Mouse (Mus musculus) T-helper 1 cell (primary cell): Measurements from ENCODE around the gene Sympk.

Experiments
- in situ Hi-C: fragments of 300-600 bp; cut with MboI, MseI; formaldehyde crosslinking; loops from one replicate; pipeline ENCODE4 v1.15.1; 2025; ENCODE audit warnings: high pct_unique_total_duplicates

Sympk gene

DNA sequence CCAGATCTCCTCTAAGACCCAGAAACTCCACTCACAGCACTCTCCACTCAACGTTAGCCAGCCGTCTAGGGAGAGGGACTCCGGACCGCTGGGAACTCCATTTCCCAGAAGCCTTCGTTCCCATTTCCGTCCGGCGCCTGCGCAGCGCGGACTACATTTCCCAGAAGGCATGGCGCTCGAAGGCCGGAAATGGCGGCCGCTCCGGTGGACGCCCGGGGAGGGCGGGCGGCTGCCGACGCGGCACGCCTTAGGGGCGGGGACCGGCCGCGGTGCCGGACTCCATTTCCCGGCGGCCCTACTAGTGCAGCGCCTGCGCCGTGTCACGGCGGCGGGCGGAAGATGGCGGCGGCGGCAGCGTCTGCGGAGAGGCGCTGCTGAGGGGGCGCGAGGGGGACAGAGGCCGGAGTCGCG is at the start of gene Sympk:
Gene Sympk, plus strand, starts transcription at position 282 of the 411 bp plus-strand sequence.
- in situ Hi-C loops: loop anchor here (25.0 kb wide), 1 partner anchor 913 kb away; no protein-coding TSS in a partner anchor

- in situ Hi-C loops: no loop called here
Measured at GRCm38 (mm10) chr7:18978381-18978780, 45.8 kb upstream of the Sympk start.

GRCm38 (mm10) chr7:18986503-18986902 is 37.7 kb upstream of the Sympk start:
- in situ Hi-C loops: no loop called here

- in situ Hi-C loops: no loop called here
Measured at GRCm38 (mm10) chr7:18987100-18987499, 37.1 kb upstream of the Sympk start, which contains the start of gene Nanos2. Gene Nanos2, plus strand, starts transcription at chr7:18987400.

DNA sequence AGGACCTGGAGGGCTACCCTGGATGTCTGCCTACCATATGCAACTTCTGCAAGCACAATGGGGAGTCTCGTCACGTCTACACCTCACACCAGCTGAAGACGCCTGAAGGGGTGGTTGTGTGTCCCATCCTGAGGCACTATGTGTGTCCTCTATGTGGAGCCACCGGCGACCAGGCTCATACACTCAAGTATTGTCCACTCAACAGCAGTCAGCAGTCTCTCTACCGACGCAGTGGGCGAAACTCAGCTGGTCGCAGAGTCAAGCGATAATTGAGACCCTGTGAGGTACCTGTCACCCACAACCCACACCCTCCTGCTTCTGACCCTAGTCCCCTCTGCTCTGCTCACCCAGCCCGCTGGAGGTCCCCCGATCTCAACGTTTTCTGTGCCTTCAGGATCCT is 36.4 kb upstream of the Sympk start:
- in situ Hi-C loops: no loop called here

DNA sequence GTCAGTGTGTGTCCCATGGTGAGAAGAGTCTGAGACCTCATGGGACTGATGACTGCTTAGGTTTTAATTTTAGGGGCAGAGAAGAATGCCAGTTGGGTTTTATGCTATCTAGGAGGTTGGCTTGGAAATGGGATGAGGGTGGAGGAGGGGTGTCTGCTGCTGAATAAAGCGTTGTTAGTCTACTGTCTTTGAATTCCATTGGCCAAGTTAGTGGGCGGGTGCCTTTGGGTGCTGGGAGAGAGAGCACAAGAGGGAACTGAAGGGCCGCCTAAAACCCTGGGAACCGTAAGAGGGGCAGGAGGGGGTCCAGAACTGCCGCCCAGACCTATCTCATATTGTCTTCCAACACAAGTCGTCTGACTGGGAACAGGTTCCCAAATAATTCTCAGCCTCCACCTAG is 35.4 kb upstream of the Sympk start:
- in situ Hi-C loops: no loop called here

DNA sequence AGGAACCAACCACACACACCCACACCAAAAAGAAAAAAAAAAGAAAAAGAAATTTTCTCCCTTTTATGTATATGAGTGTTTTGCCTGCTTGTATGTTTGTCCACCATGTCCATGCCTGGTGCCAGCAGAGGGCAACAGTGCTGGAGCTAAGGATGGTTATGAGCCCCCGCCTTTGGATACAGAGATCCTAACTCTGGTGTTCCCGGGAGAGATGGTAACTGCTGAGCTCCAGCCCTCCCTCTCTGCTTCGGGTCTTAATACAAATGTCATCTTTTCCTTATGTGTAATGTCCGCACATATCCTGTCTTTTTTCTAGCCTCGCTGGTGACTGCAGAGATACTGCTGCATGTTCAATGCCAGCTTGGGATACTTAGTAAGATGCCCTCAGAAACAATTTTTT is 34.2 kb upstream of the Sympk start:
- in situ Hi-C loops: no loop called here

DNA sequence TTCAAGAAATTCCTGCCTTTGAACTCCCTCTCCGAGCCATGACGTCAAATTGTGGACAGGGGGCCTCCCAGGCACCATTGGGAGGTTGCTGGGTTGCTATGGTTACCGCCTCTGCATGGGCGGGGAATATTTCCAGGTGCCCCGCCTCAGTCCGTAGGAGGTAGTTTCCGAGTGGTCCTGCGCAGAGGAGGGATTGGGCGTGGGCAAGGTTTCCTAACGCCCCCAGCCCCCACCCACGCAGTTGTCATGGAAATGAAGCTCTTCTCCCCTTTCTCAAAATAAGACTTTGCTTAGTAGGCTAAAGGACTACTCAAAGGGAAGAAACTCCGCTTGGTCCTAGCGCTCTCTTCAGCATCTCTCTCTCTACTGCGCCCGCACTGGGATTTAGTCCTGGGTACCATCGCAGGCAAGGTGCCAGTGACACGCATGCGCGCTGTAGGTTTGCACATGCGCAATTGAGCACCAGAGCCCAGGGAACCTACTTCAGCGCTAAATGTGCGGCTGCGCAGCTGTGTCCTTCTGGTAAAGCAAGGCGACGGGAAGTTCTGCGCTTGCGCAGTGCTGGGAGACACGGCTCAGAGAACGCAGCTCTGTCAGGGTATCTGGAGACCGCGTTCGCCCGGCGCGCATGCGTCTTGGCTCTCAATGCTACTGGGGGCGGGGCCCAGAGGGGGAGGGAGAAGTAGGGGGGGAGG is 33.4 kb upstream of the Sympk start, which contains the start of gene Mypop:
Gene Mypop, plus strand, starts transcription at position 645 of the 695 bp plus-strand sequence.
- in situ Hi-C loops: no loop called here

GRCm38 (mm10) chr7:18991660-18992293 is 32.4 kb upstream of the Sympk start:
- in situ Hi-C loops: no loop called here

GRCm38 (mm10) chr7:18992294-18992675 is 31.9 kb upstream of the Sympk start:
- in situ Hi-C loops: no loop called here

GRCm38 (mm10) chr7:18993036-18993435 is 31.1 kb upstream of the Sympk start:
- in situ Hi-C loops: no loop called here

- in situ Hi-C loops: loop anchor here (5.0 kb wide), 1 partner anchor 87 kb away; the partner anchor contains the start of gene Ccdc61
Measured at GRCm38 (mm10) chr7:18998835-18999234, 25.3 kb upstream of the Sympk start.

- in situ Hi-C loops: loop anchor here (25.0 kb wide), 1 partner anchor 937 kb away; no protein-coding TSS in a partner anchor
Measured at GRCm38 (mm10) chr7:19000421-19000820, 23.8 kb upstream of the Sympk start.

DNA sequence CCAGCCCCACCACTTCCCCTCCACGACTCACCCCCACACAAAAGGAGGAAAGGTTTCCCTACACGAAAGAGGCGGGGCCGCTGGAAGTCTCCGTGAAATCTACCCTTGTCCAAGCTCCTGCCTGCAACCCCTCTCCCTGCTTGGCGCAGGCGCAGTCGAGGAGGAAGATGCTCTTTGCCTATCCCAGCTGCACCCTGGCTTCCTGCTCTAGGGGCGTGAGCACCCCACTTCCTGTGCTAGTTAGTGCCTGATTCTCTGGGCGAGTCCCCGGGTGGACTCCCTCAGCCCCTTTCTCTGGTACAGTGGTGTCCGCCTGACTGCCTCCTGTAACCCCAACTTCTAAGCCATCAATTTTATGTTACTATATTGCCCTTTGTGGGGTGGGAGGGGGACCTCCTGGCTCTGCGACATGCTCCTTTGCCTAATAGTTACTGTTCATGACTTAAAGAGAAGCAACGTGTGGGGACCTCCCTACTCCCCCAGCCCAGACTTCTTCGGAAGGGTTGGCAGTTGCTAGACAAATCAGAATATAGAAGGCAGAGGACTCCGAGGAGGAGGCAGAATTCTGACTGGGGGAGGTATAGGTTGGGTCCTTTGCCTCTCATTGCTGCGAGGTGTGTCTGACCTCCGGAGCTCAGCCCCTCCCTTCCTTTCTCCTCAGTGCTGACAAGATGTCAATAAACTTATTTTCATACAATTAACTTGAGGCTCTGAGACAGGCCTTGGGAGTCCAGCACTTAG is 22.9 kb upstream of the Sympk start:
- in situ Hi-C loops: loop anchor here (25.0 kb wide), 1 partner anchor 936 kb away; no protein-coding TSS in a partner anchor

DNA sequence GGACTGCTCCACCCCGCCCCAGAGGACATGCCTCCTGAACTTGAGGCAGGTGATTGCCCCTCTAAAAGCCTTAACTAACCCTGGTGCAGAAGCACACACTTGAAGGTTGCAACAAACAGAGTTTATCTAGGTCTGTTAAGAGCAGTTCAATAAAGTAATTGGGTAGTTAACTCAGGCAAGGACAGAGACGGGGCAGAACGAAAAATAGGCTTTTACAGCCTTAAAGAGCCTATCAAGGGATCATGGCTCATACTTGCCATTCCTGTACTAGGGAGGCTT is 22.4 kb upstream of the Sympk start:
- in situ Hi-C loops: loop anchor here (25.0 kb wide), 1 partner anchor 936 kb away; no protein-coding TSS in a partner anchor

GRCm38 (mm10) chr7:19002115-19002514 is 22.1 kb upstream of the Sympk start:
- in situ Hi-C loops: loop anchor here (25.0 kb wide), 1 partner anchor 935 kb away; no protein-coding TSS in a partner anchor

DNA sequence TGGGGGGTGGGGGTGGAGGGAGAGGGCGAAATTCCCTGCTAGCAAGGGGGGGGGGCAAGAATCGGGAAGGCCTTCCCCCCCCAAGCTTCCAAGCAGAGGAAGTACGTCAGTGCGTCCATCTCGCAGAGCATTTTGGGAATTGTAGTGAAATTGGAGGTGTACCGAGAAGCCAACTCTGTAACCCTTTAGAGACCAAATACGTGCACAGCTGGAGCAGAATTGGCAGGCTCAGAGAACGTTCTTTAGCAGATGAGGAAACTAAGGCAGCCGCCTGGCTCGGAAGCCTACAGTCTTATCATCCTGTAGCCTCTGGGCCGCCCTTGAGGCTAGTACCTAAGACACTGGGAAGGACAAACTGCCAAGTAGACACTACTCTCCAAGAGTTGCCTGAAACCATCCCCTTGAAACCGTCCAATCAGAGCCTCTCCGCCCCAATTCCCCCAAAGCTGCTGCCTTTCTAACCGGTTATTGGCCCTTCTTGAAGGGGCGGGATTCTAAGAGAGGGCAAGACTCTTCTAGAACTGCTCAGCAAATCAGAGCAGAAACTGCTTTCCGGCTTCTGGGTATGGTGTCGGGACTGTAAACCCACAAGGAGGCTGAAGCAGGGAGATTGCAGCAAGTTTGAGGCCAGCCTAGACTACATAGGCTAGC is 21.2 kb upstream of the Sympk start:
- in situ Hi-C loops: loop anchor here (25.0 kb wide), 1 partner anchor 934 kb away; no protein-coding TSS in a partner anchor

DNA sequence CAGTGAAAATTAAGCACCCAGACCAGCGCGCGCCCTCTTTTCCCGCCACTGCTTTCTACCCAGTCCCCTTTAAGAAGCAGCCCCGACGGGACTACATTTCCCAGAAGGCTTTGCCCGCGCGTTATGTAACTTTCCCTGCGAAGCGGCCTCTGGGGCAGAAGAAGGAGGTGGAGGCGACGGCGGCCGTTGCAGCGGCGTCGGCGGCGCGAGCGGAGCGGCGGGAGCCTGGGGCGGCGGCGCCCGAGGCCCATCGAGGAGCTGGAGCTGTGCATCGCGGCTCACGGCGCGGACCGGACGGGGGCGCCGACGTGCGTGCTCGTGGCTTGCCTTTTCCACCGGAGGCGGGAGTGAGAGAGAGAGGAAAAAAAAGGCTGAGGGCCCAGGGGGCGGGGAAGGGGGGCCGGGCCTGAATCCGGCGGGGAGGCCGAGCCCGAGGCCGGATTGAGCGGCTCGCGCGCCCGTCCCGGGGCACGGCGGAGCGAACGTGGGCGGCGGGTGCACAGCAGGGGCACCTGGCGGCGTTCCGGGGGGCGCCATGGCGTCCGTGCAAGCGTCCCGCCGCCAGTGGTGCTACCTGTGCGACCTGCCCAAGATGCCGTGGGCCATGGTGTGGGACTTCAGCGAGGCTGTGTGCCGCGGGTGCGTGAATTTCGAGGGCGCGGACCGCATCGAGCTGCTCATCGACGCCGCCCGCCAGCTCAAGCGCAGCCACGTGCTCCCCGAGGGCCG is 20.1 kb upstream of the Sympk start, which contains the start of gene Irf2bp1:
Gene Irf2bp1, plus strand, starts transcription at position 143 of the 729 bp plus-strand sequence.
- in situ Hi-C loops: loop anchor here (25.0 kb wide), 1 partner anchor 933 kb away; no protein-coding TSS in a partner anchor

GRCm38 (mm10) chr7:19004631-19005079 is 19.5 kb upstream of the Sympk start:
- in situ Hi-C loops: loop anchor here (25.0 kb wide), 1 partner anchor 933 kb away; no protein-coding TSS in a partner anchor

- in situ Hi-C loops: loop anchor here (25.0 kb wide), 1 partner anchor 932 kb away; no protein-coding TSS in a partner anchor
Measured at GRCm38 (mm10) chr7:19005417-19006121, 18.6 kb upstream of the Sympk start.
